Mouse (Mus musculus) embryonic stem cell, embryonic (primary cell): ENCODE results near the gene Tas2r102.

Source experiments
- CTCF ChIA-PET, 4 experiments: fragments of 300-600 bp in 2 of 4; fragments of 350-600 bp in 2 of 4; sonication (Branson Sonifier 250); formaldehyde crosslinking; loops; one replicate each; lab custom pipeline; 2022; ENCODE audit warnings: inconsistent platforms in 2 of 4; lab: Charles Lee
- POLR2A ChIA-PET, 4 experiments: fragments of 300-600 bp in 2 of 4; fragments of 350-600 bp in 2 of 4; sonication (Branson Sonifier 250); formaldehyde crosslinking; loops; one replicate each; lab custom pipeline; 2022; ENCODE audit warnings: antibody characterized with exemption in 4 of 4, inconsistent platforms in 1 of 4; lab: Charles Lee

Gene Tas2r102

DNA sequence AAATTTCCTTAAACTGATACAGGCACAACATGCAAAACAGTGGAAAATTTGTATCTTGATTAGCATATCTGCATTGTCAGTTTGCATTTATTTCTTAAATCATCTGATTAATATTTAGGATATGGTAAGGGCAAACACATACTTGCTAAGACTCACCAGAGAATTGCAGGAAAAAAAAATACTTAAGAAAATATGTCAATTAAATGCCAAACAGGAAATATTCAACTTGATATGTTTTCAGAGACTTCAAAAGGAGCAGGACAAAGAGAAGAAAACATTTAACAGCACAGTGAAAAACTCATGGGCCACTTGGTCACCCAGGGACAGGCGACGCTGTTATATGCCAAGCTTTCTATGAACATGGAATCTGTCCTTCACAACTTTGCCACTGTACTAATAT lies at the start of gene Tas2r102:
Gene Tas2r102 (plus strand): TSS at position 301 of the 400 bp plus-strand sequence.
- POLR2A ChIA-PET, result no interaction called here
- CTCF ChIA-PET, result no interaction called here

GRCm38 (mm10) chr6:132737935-132738334 lies 24.0 kb upstream of the Tas2r102 start, which contains the start of gene Tas2r115:
TSS of gene Tas2r115 (minus strand) at chr6:132738035.
- ChIA-PET CTCF (no interaction called here), POLR2A (no interaction called here)

- CTCF ChIA-PET, result no interaction called here
- POLR2A ChIA-PET, result no interaction called here
Observed at GRCm38 (mm10) chr6:132750206-132750605, 11.7 kb upstream of the Tas2r102 start.

- ChIA-PET POLR2A (no interaction called here), CTCF (no interaction called here)
Observed at GRCm38 (mm10) chr6:132754430-132754829, 7.5 kb upstream of the Tas2r102 start, which contains the start of gene Tas2r124. TSS of gene Tas2r124 (plus strand) at chr6:132754730.

DNA sequence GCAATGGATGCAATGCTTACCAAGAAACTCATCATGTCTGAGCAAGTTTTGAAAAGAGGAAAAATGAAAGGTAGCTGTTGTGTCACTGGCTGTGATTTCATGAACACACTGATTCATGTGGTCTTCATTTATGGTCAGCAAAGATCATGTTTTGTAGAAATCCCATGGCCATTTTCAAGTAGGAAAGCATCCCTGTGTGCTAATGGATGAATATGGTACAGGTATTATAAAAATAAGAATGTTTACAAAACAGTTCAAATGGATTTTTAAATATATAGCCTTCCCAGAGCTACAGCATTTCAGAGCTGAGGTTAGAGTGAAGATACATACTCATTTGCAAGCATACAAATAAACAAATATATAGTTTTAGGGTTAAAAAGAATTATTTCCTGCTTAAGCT lies 16.1 kb downstream of the Tas2r102 start, which contains the start of gene Tas2r136:
Gene Tas2r136 (minus strand): TSS at position 101 of the 400 bp plus-strand sequence.
- POLR2A ChIA-PET, result no interaction called here
- CTCF ChIA-PET, result no interaction called here

GRCm38 (mm10) chr6:132795393-132795792 lies 33.5 kb downstream of the Tas2r102 start:
- ChIA-PET POLR2A (no interaction called here), CTCF (no interaction called here)

DNA sequence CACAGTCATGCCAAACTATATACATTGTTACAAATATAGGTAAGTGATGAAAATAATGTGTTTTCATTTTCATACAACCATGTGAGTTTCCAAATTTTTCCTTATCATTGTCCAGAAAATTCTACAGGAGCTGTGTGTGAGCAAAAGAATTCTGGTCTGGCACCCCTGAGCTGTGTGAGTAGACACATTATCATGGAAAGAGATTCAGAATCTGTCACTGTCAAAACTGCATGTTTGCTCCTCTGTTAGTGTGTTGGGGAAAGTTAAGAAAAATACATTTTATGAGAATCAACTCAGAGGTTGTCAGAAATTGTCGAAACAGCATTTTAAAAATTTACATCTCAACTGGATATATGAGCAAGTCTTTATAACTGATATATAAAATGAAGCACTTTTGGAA lies 40.6 kb downstream of the Tas2r102 start, which contains the start of gene Tas2r117:
Gene Tas2r117 (plus strand): TSS at position 301 of the 400 bp plus-strand sequence.
- ChIA-PET POLR2A (no interaction called here), CTCF (no interaction called here)
